Mouse (Mus musculus) liver, postnatal 0 days (tissue): ENCODE results near the gene Fance. TPM values are rescaled to one million over a fixed set of nuclear protein-coding genes. Genes with fewer than 3 reads are reported as not detected.

Source experiments
- ATAC-seq: fragments of 200-750 bp; cut with Nextera tagmentation; 2 replicates; pipeline ENCODE4 v1.8.0; 2017; ENCODE audit warnings: mild to moderate bottlenecking, moderate library complexity
- DNase-seq: peaks from one replicate; pipeline ENCODE4 v3.0.0-alpha.2; 2016
- H3K27ac ChIP-seq: fragments of 300-500 bp; sonication (generic); 2 replicates; pipeline ENCODE4 v1.5.1; 2014; ENCODE audit warnings: antibody characterized with exemption, moderate library complexity, mild to moderate bottlenecking, low read depth
- H3K27me3 ChIP-seq: fragments of 300-500 bp; sonication (generic); 2 replicates; pipeline ENCODE4 v1.6.1; 2014; ENCODE audit warnings: low read length, control low read depth, mixed read lengths; ENCODE audit not compliant: insufficient read depth
- H3K36me3 ChIP-seq: fragments of 300-500 bp; sonication (generic); replicated peaks from 2 replicates; pipeline ENCODE4 v1.6.1; 2014; ENCODE audit warnings: mild to moderate bottlenecking, control low read depth, low read length, moderate library complexity, mixed read lengths; ENCODE audit not compliant: insufficient read depth
- H3K4me1 ChIP-seq: fragments of 300-500 bp; sonication (generic); 2 replicates; pipeline ENCODE4 v1.6.1; 2014; ENCODE audit warnings: antibody characterized with exemption, mild to moderate bottlenecking, control low read depth; ENCODE audit not compliant: insufficient read depth
- H3K4me2 ChIP-seq: fragments of 300-500 bp; sonication (generic); 2 replicates; pipeline ENCODE4 v1.6.1; 2014; ENCODE audit warnings: low read depth, mild to moderate bottlenecking, low read length, moderate library complexity, mixed read lengths
- H3K4me3 ChIP-seq: fragments of 300-500 bp; sonication (generic); 2 replicates; pipeline ENCODE4 v1.5.1; 2014; ENCODE audit warnings: low read depth, low read length
- H3K9ac ChIP-seq: fragments of 300-500 bp; sonication (generic); replicated peaks from 2 replicates; pipeline ENCODE4 v1.6.1; 2014; ENCODE audit warnings: mild to moderate bottlenecking, moderate library complexity
- H3K9me3 ChIP-seq: fragments of 300-500 bp; sonication (generic); 2 replicates; pipeline ENCODE4 v1.6.1; 2016; ENCODE audit warnings: mild to moderate bottlenecking, control low read depth, low read length, mixed read lengths
- CTCF ChIP-seq: sonication (generic); IDR thresholded peaks from 2 replicates; pipeline ENCODE4 v1.5.1; 2016; ENCODE audit warnings: antibody characterized with exemption, low read depth
- EP300 ChIP-seq: IDR thresholded peaks from 2 replicates; pipeline ENCODE4 v1.6.1; 2016; ENCODE audit warnings: antibody characterized with exemption, low read depth, mild to moderate bottlenecking
- WGBS: fragments of 180-500 bp; shearing (Covaris S2); extraction: QIAGEN DNeasy Blood & Tissue Kit; methylation state at CpG from one replicate; pipeline ENCODE4 v1.1.7; 2014; ENCODE audit not compliant: insufficient replicate concordance; 5-methylcytosine and 5-hydroxymethylcytosine counted together
- polyA plus RNA-seq: library from polyadenylated mRNA; unstranded; fragments of >200 nt; fragmentation: Nextera tagmentation; extraction: Ambion mirVana; gene quantifications from 2 replicates; pipeline ENCODE4 v1.2.1, GENCODE M21; 2015

The Fance gene
- polyA plus RNA-seq, 1 experiment from 2014 or later: 6.7 TPM

GRCm38 (mm10) chr17:28280423-28280800 lies 32.9 kb upstream of the Fance start:
- TF ChIP-seq EP300 (no peak), CTCF (no peak)
- Histone ChIP-seq H3K9me3 (no peaks in the 10 kb centered on the region), H3K4me3 (no peak overlapping the region), H3K27me3 (no peaks in the 10 kb centered on the region), H3K4me2 (peak overlapping the region; percentile 50), H3K27ac (0 out of 2 replicates have a peak overlapping the region, but pooled peaks have one; percentile 6), H3K36me3 (0 out of 2 replicates have a peak, but pooled peaks cover 2% of the 10 kb centered on the region), H3K9ac (no peak overlapping the region; the same call in 1 of the 2 replicates), H3K4me1 (peaks cover 42% of the 10 kb centered on the region)
- WGBS: 75% methylated on average over 7 of the region's 7 CpGs
- DNase-seq (no peak), ATAC-seq (no peak)

- Histone ChIP-seq H3K4me1 (peaks cover 44% of the 10 kb centered on the region), H3K4me2 (0 out of 2 replicates have a peak overlapping the region, but pooled peaks have one; percentile 22), H3K4me3 (no peak overlapping the region), H3K9ac (no peak overlapping the region; the same call in 1 of the 2 replicates), H3K9me3 (no peaks in the 10 kb centered on the region), H3K27ac (no peak overlapping the region), H3K36me3 (0 out of 2 replicates have a peak, but pooled peaks cover 2% of the 10 kb centered on the region), H3K27me3 (no peaks in the 10 kb centered on the region)
- 59% methylated on average over 5 of the region's 5 CpGs for WGBS
- TF ChIP-seq CTCF (no peak), EP300 (no peak)
- DNase-seq: no peak
- no peak for ATAC-seq
Observed at GRCm38 (mm10) chr17:28280831-28281377, 32.4 kb upstream of the Fance start.

GRCm38 (mm10) chr17:28281866-28282441 lies 31.4 kb upstream of the Fance start:
- Histone ChIP-seq H3K9ac (no peak overlapping the region), H3K27me3 (no peaks in the 10 kb centered on the region), H3K4me1 (peaks cover 45% of the 10 kb centered on the region), H3K27ac (no peak overlapping the region), H3K4me2 (no peak overlapping the region), H3K36me3 (no peaks in the 10 kb centered on the region), H3K4me3 (no peak overlapping the region), H3K9me3 (no peaks in the 10 kb centered on the region)
- no peak for DNase-seq
- no peak for TF ChIP-seq EP300
- TF ChIP-seq CTCF: no peak
- ATAC-seq: no peak
- 73% methylated on average over 7 of the region's 7 CpGs for WGBS

- H3K27ac ChIP-seq: no peak overlapping the region
- H3K9ac ChIP-seq: no peak overlapping the region
- H3K27me3 ChIP-seq: no peaks in the 10 kb centered on the region
- H3K4me3 ChIP-seq: no peak overlapping the region
- ATAC-seq (no peak), DNase-seq (no peak)
- 70% methylated on average over 10 of the region's 10 CpGs for WGBS
- no peaks in the 10 kb centered on the region for H3K36me3 ChIP-seq
- TF ChIP-seq EP300 (no peak), CTCF (no peak)
- no peak overlapping the region for H3K4me2 ChIP-seq
- H3K4me1 ChIP-seq: peaks cover 42% of the 10 kb centered on the region
- no peaks in the 10 kb centered on the region for H3K9me3 ChIP-seq
Observed at GRCm38 (mm10) chr17:28283199-28283598, 30.1 kb upstream of the Fance start.

GRCm38 (mm10) chr17:28286133-28286532 lies 27.2 kb upstream of the Fance start:
- Histone ChIP-seq H3K4me1 (peaks cover 28% of the 10 kb centered on the region), H3K4me3 (no peak overlapping the region), H3K9ac (no peak overlapping the region), H3K27me3 (no peaks in the 10 kb centered on the region), H3K4me2 (no peak overlapping the region), H3K36me3 (no peaks in the 10 kb centered on the region), H3K9me3 (no peaks in the 10 kb centered on the region), H3K27ac (no peak overlapping the region)
- 47% methylated on average over 10 of the region's 10 CpGs for WGBS
- no peak for DNase-seq
- TF ChIP-seq EP300 (no peak), CTCF (no peak)
- no peak for ATAC-seq

GRCm38 (mm10) chr17:28286964-28287363 lies 26.4 kb upstream of the Fance start:
- TF ChIP-seq CTCF (no peak), EP300 (no peak)
- H3K9ac ChIP-seq: no peak overlapping the region

More at GRCm38 (mm10) chr17:28286964-28287363, 26.4 kb upstream of the Fance start:
- no peak for ATAC-seq
- Histone ChIP-seq H3K36me3 (no peaks in the 10 kb centered on the region), H3K4me2 (no peak overlapping the region), H3K4me3 (no peak overlapping the region), H3K4me1 (peaks cover 28% of the 10 kb centered on the region), H3K27ac (no peak overlapping the region), H3K9me3 (no peaks in the 10 kb centered on the region), H3K27me3 (no peaks in the 10 kb centered on the region)
- no peak for DNase-seq
- 68% methylated on average over 5 of the region's 5 CpGs for WGBS
